In the genomic region with DNA sequence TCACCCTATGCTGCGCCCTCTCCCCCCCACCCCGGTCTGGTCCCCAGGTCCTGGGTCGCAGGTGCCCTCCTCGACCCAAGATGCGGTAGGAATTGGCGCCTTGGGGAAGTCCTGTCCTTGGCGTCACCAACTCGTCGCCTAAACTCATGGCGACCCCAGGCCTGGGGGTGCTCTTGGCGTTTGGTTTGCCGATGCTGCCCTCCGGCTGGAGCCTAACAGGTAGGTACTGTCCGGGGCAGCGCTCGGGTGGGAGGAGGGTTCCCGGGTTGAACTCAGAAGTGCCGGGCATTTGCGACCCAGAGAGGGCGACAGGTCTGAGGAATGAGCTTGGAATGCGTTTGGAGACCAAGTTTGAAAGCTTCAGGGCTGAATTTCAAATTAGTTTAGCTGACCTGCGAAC, we compare ENCODE assay signal across 9 mouse cellular contexts. TPM values are rescaled to one million over a fixed set of nuclear protein-coding genes. Genes with fewer than 3 reads are reported as not detected.
DNase-seq lines count a peak whose midpoint lies in the region; ATAC-seq lines count a peak whose summit lies in the region.
"Had no signal": no experiment of that assay in that cellular context is flagged by ENCODE, and none has a peak within 500 bp of the region (broad histone marks: within the 10 kb centered on the region; RNA-seq: fewer than 3 reads in every experiment).

No protein-coding gene starts in this region.

- DNase-seq in kidney, adult 18-20 months, result no peak
- no peak for DNase-seq in left cerebral cortex, postnatal 25 days (ENCODE audit: low spot score in 2 of 2)
- no peak for DNase-seq in layer of hippocampus, adult 18-20 months (ENCODE audit: low spot score in 2 of 2)
- no peak for DNase-seq in ovary, postnatal 10 days (ENCODE audit: low spot score)

- H3K9ac ChIP-seq in kidney, embryonic 14.5 days (ENCODE audit: low read depth, low read length), result peak overlapping the region; percentile 29; the same call in 1 of the 2 replicates
- peak overlapping the region; percentile 32; the same call in 1 of the 2 replicates for H3K9ac ChIP-seq in embryonic facial prominence, embryonic 13.5 days
- 0 out of 2 replicates have a peak overlapping the region, but pooled peaks have one; percentile 25 for H3K9ac ChIP-seq in hindbrain, embryonic 16.5 days (ENCODE audit: low read depth, low read length)
- no peak overlapping the region for H3K9ac ChIP-seq in midbrain, embryonic 12.5 days (replicated peaks)

- peak overlapping the region; percentile 31 for H3K4me2 ChIP-seq in kidney, embryonic 14.5 days (replicated peaks; ENCODE audit: low read depth, low read length)
- H3K4me2 ChIP-seq in embryonic facial prominence, embryonic 13.5 days, result peak overlapping the region; percentile 55
- peak overlapping the region; percentile 71 for H3K4me2 ChIP-seq in hindbrain, embryonic 16.5 days (ENCODE audit: low read length)
- peak overlapping the region; percentile 43 for H3K4me2 ChIP-seq in midbrain, embryonic 12.5 days (replicated peaks)

- intact Hi-C loops in left cerebral cortex, postnatal 25 days (cut with DNase I), result no loop called here

- H3K9me3 ChIP-seq in kidney, embryonic 14.5 days (ENCODE audit: control insufficient read depth, low read length), result no peaks in the 10 kb centered on the region
- no peaks in the 10 kb centered on the region for H3K9me3 ChIP-seq in embryonic facial prominence, embryonic 13.5 days
- H3K9me3 ChIP-seq in hindbrain, embryonic 16.5 days (ENCODE audit: control insufficient read depth, low read length), result no peaks in the 10 kb centered on the region
- H3K9me3 ChIP-seq in midbrain, embryonic 12.5 days, result no peaks in the 10 kb centered on the region

- under 1% methylated on average over 22 of the region's 22 CpGs for WGBS in kidney, embryonic 14.5 days
- WGBS in embryonic facial prominence, embryonic 13.5 days, result 1% methylated on average over 22 of the region's 22 CpGs
- WGBS in hindbrain, embryonic 16.5 days, result 1% methylated on average over 22 of the region's 22 CpGs
- WGBS in midbrain, embryonic 12.5 days, result 1% methylated on average over 22 of the region's 22 CpGs

- peak overlapping the region; percentile 37 for H3K4me3 ChIP-seq in kidney, embryonic 14.5 days (ENCODE audit: low read length)
- H3K4me3 ChIP-seq in embryonic facial prominence, embryonic 13.5 days, result peak overlapping the region; percentile 38
- H3K4me3 ChIP-seq in hindbrain, embryonic 16.5 days (ENCODE audit: low read length), result peak overlapping the region; percentile 43
- H3K4me3 ChIP-seq in midbrain, embryonic 12.5 days, result peak overlapping the region; percentile 31
- H3K4me3 ChIP-seq: myocyte had no signal

- H3K27me3 ChIP-seq in kidney, embryonic 14.5 days (ENCODE audit: control insufficient read depth, insufficient read depth, low read length), result peaks cover 24% of the 10 kb centered on the region
- peaks cover 64% of the 10 kb centered on the region for H3K27me3 ChIP-seq in embryonic facial prominence, embryonic 13.5 days
- peaks cover 20% of the 10 kb centered on the region for H3K27me3 ChIP-seq in hindbrain, embryonic 16.5 days (replicated peaks; ENCODE audit: control insufficient read depth, insufficient read depth, low read length)
- peaks cover 43% of the 10 kb centered on the region for H3K27me3 ChIP-seq in midbrain, embryonic 12.5 days

- no peaks in the 10 kb centered on the region for H3K4me1 ChIP-seq in kidney, embryonic 14.5 days (ENCODE audit: control insufficient read depth, insufficient read depth, low read length)
- peaks cover 22% of the 10 kb centered on the region for H3K4me1 ChIP-seq in embryonic facial prominence, embryonic 13.5 days
- peaks cover 24% of the 10 kb centered on the region for H3K4me1 ChIP-seq in hindbrain, embryonic 16.5 days (ENCODE audit: control insufficient read depth, insufficient read depth, low read depth, low read length)
- H3K4me1 ChIP-seq in midbrain, embryonic 12.5 days, result peaks cover 30% of the 10 kb centered on the region

- H3K27ac ChIP-seq in kidney, embryonic 14.5 days (ENCODE audit: low read depth, low read length), result peak overlapping the region; percentile 56
- no peak overlapping the region for H3K27ac ChIP-seq in embryonic facial prominence, embryonic 13.5 days
- no peak overlapping the region for H3K27ac ChIP-seq in hindbrain, embryonic 16.5 days (ENCODE audit: low read depth, low read length)
- H3K27ac ChIP-seq in midbrain, embryonic 12.5 days (replicated peaks), result no peak overlapping the region

- 0 out of 2 replicates have a peak, but pooled peaks have one; percentile 11 for ATAC-seq in kidney, embryonic 14.5 days (ENCODE audit: low FRiP score, low TSS enrichment)
- no peak for ATAC-seq in embryonic facial prominence, embryonic 13.5 days (ENCODE audit: insufficient number of reproducible peaks, insufficient read depth, low FRiP score, low TSS enrichment, low read depth)
- no peak for ATAC-seq in hindbrain, embryonic 16.5 days
- ATAC-seq in midbrain, embryonic 12.5 days (ENCODE audit: low FRiP score, low read depth), result no peak

- H3K36me3 ChIP-seq in kidney, embryonic 14.5 days (ENCODE audit: control insufficient read depth, insufficient read depth, low read length), result no peaks in the 10 kb centered on the region
- no peaks in the 10 kb centered on the region for H3K36me3 ChIP-seq in embryonic facial prominence, embryonic 13.5 days
- no peaks in the 10 kb centered on the region for H3K36me3 ChIP-seq in hindbrain, embryonic 16.5 days (ENCODE audit: control insufficient read depth, insufficient read depth, low read length)
- H3K36me3 ChIP-seq in midbrain, embryonic 12.5 days, result no peaks in the 10 kb centered on the region

RNA-seq across cellular contexts. Expression of a gene that starts 2.9 kb away (rescaled TPM):
- polyA plus RNA-seq in kidney, embryonic 14.5 days (2014; fragmentation: Nextera tagmentation; extraction: Ambion mirVana), result 12.9 and 13.2 TPM in 2 replicates
- 9.1 TPM in 2 replicates for polyA plus RNA-seq in embryonic facial prominence, embryonic 13.5 days (2015; fragmentation: Nextera tagmentation; extraction: Ambion mirVana)
- polyA plus RNA-seq in hindbrain, embryonic 16.5 days (2015; fragmentation: Nextera tagmentation; extraction: Ambion mirVana), result 43.2 and 44.7 TPM in 2 replicates
- polyA plus RNA-seq in midbrain, embryonic 12.5 days (2016; fragmentation: Nextera tagmentation; extraction: Ambion mirVana), result 19.0 and 22.3 TPM in 2 replicates
- 100 to 1,000 TPM; 338 to 348 TPM for total RNA-seq in left cerebral cortex, postnatal 25 days (2021)
- total RNA-seq in layer of hippocampus, adult 18-20 months (2021), result 100 to 1,000 TPM; 374 to 393 TPM

RNA-seq across cellular contexts. Expression of a gene that starts 3.6 kb away (rescaled TPM):
- 46.4 and 48.7 TPM in 2 replicates for polyA plus RNA-seq in kidney, embryonic 14.5 days (2014; fragmentation: Nextera tagmentation; extraction: Ambion mirVana)
- polyA plus RNA-seq in embryonic facial prominence, embryonic 13.5 days (2015; fragmentation: Nextera tagmentation; extraction: Ambion mirVana), result 7.3 and 7.9 TPM in 2 replicates
- polyA plus RNA-seq in hindbrain, embryonic 16.5 days (2015; fragmentation: Nextera tagmentation; extraction: Ambion mirVana), result 5.1 and 6.3 TPM in 2 replicates
- polyA plus RNA-seq in midbrain, embryonic 12.5 days (2016; fragmentation: Nextera tagmentation; extraction: Ambion mirVana), result 0.31 and 1.5 TPM in 2 replicates
- 1 to 10 TPM; 1.2 to 2.4 TPM for total RNA-seq in left cerebral cortex, postnatal 25 days (2021)
- total RNA-seq in layer of hippocampus, adult 18-20 months (2021), result 1 to 10 TPM in 1 of 2 experiments, under 1 TPM in 1; 0.71 to 1.2 TPM
- polyA plus RNA-seq: myocyte had no signal

RNA-seq across cellular contexts. Expression of a gene that starts 15.8 kb away (rescaled TPM):
- polyA plus RNA-seq in kidney, embryonic 14.5 days (2014; fragmentation: Nextera tagmentation; extraction: Ambion mirVana), result 3.4 and 4.4 TPM in 2 replicates
- 1.6 and 2.4 TPM in 2 replicates for polyA plus RNA-seq in embryonic facial prominence, embryonic 13.5 days (2015; fragmentation: Nextera tagmentation; extraction: Ambion mirVana)
- 3.8 and 4.7 TPM in 2 replicates for polyA plus RNA-seq in hindbrain, embryonic 16.5 days (2015; fragmentation: Nextera tagmentation; extraction: Ambion mirVana)
- polyA plus RNA-seq in midbrain, embryonic 12.5 days (2016; fragmentation: Nextera tagmentation; extraction: Ambion mirVana), result 2.4 and 3.3 TPM in 2 replicates
- total RNA-seq in left cerebral cortex, postnatal 25 days (2021), result 1 to 10 TPM in 1 of 2 experiments, under 1 TPM in 1; 0.78 to 2.2 TPM
- total RNA-seq in layer of hippocampus, adult 18-20 months (2021), result 1 to 10 TPM; 1.1 to 1.4 TPM

RNA-seq across cellular contexts. Expression of a gene that starts 21.1 kb away (rescaled TPM):
- polyA plus RNA-seq in kidney, embryonic 14.5 days (2014; fragmentation: Nextera tagmentation; extraction: Ambion mirVana), result 0.16 TPM in 1 of 2 replicates, not detected in the other
- polyA plus RNA-seq in embryonic facial prominence, embryonic 13.5 days (2015; fragmentation: Nextera tagmentation; extraction: Ambion mirVana), result not detected in 2 replicates
- polyA plus RNA-seq in hindbrain, embryonic 16.5 days (2015; fragmentation: Nextera tagmentation; extraction: Ambion mirVana), result not detected in 2 replicates
- polyA plus RNA-seq in midbrain, embryonic 12.5 days (2016; fragmentation: Nextera tagmentation; extraction: Ambion mirVana), result 0.19 TPM in 1 of 2 replicates, not detected in the other
- not detected for total RNA-seq in left cerebral cortex, postnatal 25 days (2021)
- not detected for total RNA-seq in layer of hippocampus, adult 18-20 months (2021)
- polyA plus RNA-seq: myocyte had no signal

RNA-seq across cellular contexts. Expression of a gene that starts 25.0 kb away (rescaled TPM):
- polyA plus RNA-seq in kidney, embryonic 14.5 days (2014; fragmentation: Nextera tagmentation; extraction: Ambion mirVana), result 23.3 and 23.8 TPM in 2 replicates
- polyA plus RNA-seq in embryonic facial prominence, embryonic 13.5 days (2015; fragmentation: Nextera tagmentation; extraction: Ambion mirVana), result 9.4 and 10.3 TPM in 2 replicates
- 362 and 407 TPM in 2 replicates for polyA plus RNA-seq in hindbrain, embryonic 16.5 days (2015; fragmentation: Nextera tagmentation; extraction: Ambion mirVana)
- 189 and 205 TPM in 2 replicates for polyA plus RNA-seq in midbrain, embryonic 12.5 days (2016; fragmentation: Nextera tagmentation; extraction: Ambion mirVana)
- 100 to 1,000 TPM; 641 to 646 TPM for total RNA-seq in left cerebral cortex, postnatal 25 days (2021)
- total RNA-seq in layer of hippocampus, adult 18-20 months (2021), result 100 to 1,000 TPM; 515 to 565 TPM
